Mouse (Mus musculus) limb, embryonic 15.5 days (tissue): ENCODE results near the gene Clstn2. TPM values are rescaled to one million over a fixed set of nuclear protein-coding genes. Genes with fewer than 3 reads are reported as not detected.
A peak's percentile ranks its signal among the peaks of the same experiment; 100 is the strongest.

ENCODE experiments used
- ATAC-seq: fragments of 200-750 bp; cut with Nextera tagmentation; 2 replicates; pipeline ENCODE4 v1.8.0; 2017; ENCODE audit warnings: low read depth, moderate TSS enrichment; ENCODE audit not compliant: insufficient number of reproducible peaks, low FRiP score, low TSS enrichment
- H3K27ac ChIP-seq: fragments of 300-500 bp; sonication (generic); 2 replicates; pipeline ENCODE4 v1.5.1; 2015; ENCODE audit warnings: moderate library complexity, mild to moderate bottlenecking, inconsistent platforms
- H3K27me3 ChIP-seq: fragments of 300-500 bp; sonication (generic); 2 replicates; pipeline ENCODE4 v1.6.1; 2015; ENCODE audit warnings: inconsistent platforms
- H3K36me3 ChIP-seq: fragments of 300-500 bp; sonication (generic); 2 replicates; pipeline ENCODE4 v1.6.1; 2015; ENCODE audit warnings: inconsistent platforms
- H3K4me1 ChIP-seq: fragments of 300-500 bp; sonication (generic); 2 replicates; pipeline ENCODE4 v1.6.1; 2015; ENCODE audit warnings: inconsistent platforms
- H3K4me2 ChIP-seq: fragments of 300-500 bp; sonication (generic); 2 replicates; pipeline ENCODE4 v1.6.1; 2015; ENCODE audit warnings: mild to moderate bottlenecking, inconsistent platforms
- H3K4me3 ChIP-seq: fragments of 300-500 bp; sonication (generic); 2 replicates; pipeline ENCODE4 v1.5.1; 2015; ENCODE audit warnings: mild to moderate bottlenecking, inconsistent platforms
- H3K9ac ChIP-seq: fragments of 300-500 bp; sonication (generic); 2 replicates; pipeline ENCODE4 v1.6.1; 2015; ENCODE audit warnings: inconsistent platforms
- H3K9me3 ChIP-seq: fragments of 300-500 bp; sonication (generic); 2 replicates; pipeline ENCODE4 v1.6.1; 2016; ENCODE audit warnings: inconsistent platforms
- WGBS: fragments of 180-500 bp; shearing (Covaris S2); methylation state at CpG from one replicate; pipeline ENCODE4 v1.1.7; 2015; 5-methylcytosine and 5-hydroxymethylcytosine counted together
- polyA plus RNA-seq: library from polyadenylated mRNA; unstranded; fragments of >200 nt; fragmentation: Nextera tagmentation; extraction: Ambion mirVana; gene quantifications from 2 replicates; pipeline ENCODE4 v1.2.1, GENCODE M21; 2015

The Clstn2 gene
- polyA plus RNA-seq, 1 experiment from 2014 or later, result 1.9 TPM

DNA sequence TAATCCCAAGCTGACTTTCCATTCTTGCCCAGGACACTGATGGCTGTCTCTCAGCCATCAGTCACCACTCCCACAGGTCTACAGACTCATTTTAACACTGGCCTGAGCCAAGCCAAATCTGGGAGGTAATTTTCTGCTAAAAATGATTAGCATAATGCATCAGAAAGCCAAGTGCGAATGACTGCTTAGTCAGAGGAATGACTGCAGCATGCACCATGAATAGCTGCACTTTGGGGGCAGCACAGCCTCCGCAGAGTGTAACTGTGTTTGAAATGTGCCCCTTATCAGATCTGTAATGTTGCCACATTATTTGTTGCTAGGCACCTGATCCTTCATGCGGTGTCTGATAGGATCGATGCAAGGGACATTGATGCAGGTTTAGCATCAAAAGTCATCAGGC lies 269.9 kb downstream of the Clstn2 start:
- no peak for ATAC-seq
- H3K4me3 ChIP-seq, result no peak overlapping the region

GRCm38 (mm10) chr9:97755599-97756270 lies 277.2 kb downstream of the Clstn2 start:
- no peaks in the 10 kb centered on the region for H3K36me3 ChIP-seq
- no peaks in the 10 kb centered on the region for H3K4me1 ChIP-seq
- H3K27me3 ChIP-seq, result no peaks in the 10 kb centered on the region
- H3K4me2 ChIP-seq, result no peak overlapping the region
- no peaks in the 10 kb centered on the region for H3K9me3 ChIP-seq
- WGBS, result 65% methylated on average over 7 of the region's 7 CpGs
- H3K9ac ChIP-seq, result no peak overlapping the region
- no peak for ATAC-seq
- H3K4me3 ChIP-seq, result no peak overlapping the region
- H3K27ac ChIP-seq, result no peak overlapping the region

More for the DNA sequence above, 269.9 kb downstream of the Clstn2 start:
- Histone ChIP-seq H3K27me3 (no peaks in the 10 kb centered on the region), H3K4me2 (no peak overlapping the region), H3K36me3 (no peaks in the 10 kb centered on the region), H3K9ac (no peak overlapping the region), H3K27ac (no peak overlapping the region), H3K9me3 (no peaks in the 10 kb centered on the region), H3K4me1 (0 out of 2 replicates have a peak, but pooled peaks cover 2% of the 10 kb centered on the region)
- WGBS, result 89% methylated on average over 4 of the region's 4 CpGs

DNA sequence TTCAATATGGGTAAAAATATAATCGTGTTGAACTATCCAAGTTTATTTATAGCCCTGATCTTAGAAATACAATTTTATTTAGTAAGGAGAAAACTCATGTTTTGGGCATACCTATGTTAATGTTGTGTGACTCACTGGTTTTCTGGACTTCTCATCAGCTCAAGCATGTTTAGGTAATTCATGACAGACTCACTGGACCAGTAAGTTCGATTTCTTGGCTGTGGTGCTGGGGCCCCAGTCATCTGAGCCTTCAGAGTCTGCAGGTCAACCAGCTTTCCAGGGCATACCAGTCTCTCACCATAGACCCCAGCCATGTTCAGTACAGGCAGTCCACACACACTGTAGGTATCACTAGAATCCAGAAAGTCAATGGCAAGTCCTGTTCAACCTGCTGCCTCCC lies 279.3 kb downstream of the Clstn2 start:
- Histone ChIP-seq H3K4me1 (no peaks in the 10 kb centered on the region), H3K9me3 (no peaks in the 10 kb centered on the region), H3K4me2 (no peak overlapping the region), H3K27ac (no peak overlapping the region), H3K36me3 (no peaks in the 10 kb centered on the region), H3K4me3 (no peak overlapping the region), H3K27me3 (no peaks in the 10 kb centered on the region), H3K9ac (no peak overlapping the region)
- WGBS, result 60% methylated on average over 2 of the region's 2 CpGs
- ATAC-seq, result no peak

DNA sequence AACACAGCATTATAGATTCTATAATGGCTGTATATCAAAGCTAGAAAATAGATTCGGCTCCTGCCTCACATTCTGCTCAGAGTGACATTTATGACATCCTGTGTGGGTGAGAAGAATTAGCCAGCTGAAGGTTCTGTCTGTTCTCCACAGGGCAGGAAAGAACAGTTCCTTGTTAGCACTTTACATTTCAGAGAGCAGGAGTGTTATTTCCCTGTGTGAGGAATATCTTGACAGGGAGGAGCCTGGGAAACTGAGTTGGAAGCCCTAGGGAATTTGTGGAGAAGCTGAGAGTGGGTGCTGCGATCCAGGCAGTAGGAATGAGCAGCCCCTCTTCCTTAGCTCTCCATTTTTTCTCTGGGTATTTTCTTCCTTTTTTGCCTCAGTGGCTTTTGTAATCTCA lies 286.4 kb downstream of the Clstn2 start:
- Histone ChIP-seq H3K9ac (no peak overlapping the region), H3K4me2 (no peak overlapping the region), H3K27me3 (no peaks in the 10 kb centered on the region), H3K9me3 (no peaks in the 10 kb centered on the region), H3K27ac (no peak overlapping the region), H3K4me1 (no peaks in the 10 kb centered on the region), H3K4me3 (no peak overlapping the region), H3K36me3 (no peaks in the 10 kb centered on the region)
- ATAC-seq, result no peak
- WGBS, result 62% methylated on average over 2 of the region's 2 CpGs

- Histone ChIP-seq H3K27me3 (no peaks in the 10 kb centered on the region), H3K4me1 (no peaks in the 10 kb centered on the region), H3K4me2 (no peak overlapping the region), H3K27ac (no peak overlapping the region), H3K4me3 (no peak overlapping the region), H3K9me3 (no peaks in the 10 kb centered on the region), H3K9ac (no peak overlapping the region), H3K36me3 (no peaks in the 10 kb centered on the region)
- ATAC-seq, result no peak
- WGBS, result 82% methylated on average over 3 of the region's 3 CpGs
Observed at GRCm38 (mm10) chr9:97727715-97728486, 305.1 kb downstream of the Clstn2 start.

- H3K27ac ChIP-seq, result no peak overlapping the region
- no peaks in the 10 kb centered on the region for H3K9me3 ChIP-seq
- H3K36me3 ChIP-seq, result no peaks in the 10 kb centered on the region
- no peak overlapping the region for H3K9ac ChIP-seq
- H3K4me1 ChIP-seq, result no peaks in the 10 kb centered on the region
- no peaks in the 10 kb centered on the region for H3K27me3 ChIP-seq
- H3K4me2 ChIP-seq, result no peak overlapping the region
- ATAC-seq, result no peak
- H3K4me3 ChIP-seq, result no peak overlapping the region
Observed at GRCm38 (mm10) chr9:97717728-97718127, 315.3 kb downstream of the Clstn2 start.

GRCm38 (mm10) chr9:97717005-97717404 lies 316.0 kb downstream of the Clstn2 start:
- WGBS, result 45% methylated on average over 7 of the region's 7 CpGs
- no peak overlapping the region for H3K9ac ChIP-seq
- no peak overlapping the region for H3K4me2 ChIP-seq
- no peaks in the 10 kb centered on the region for H3K4me1 ChIP-seq
- no peaks in the 10 kb centered on the region for H3K9me3 ChIP-seq
- no peak overlapping the region for H3K27ac ChIP-seq
- no peaks in the 10 kb centered on the region for H3K27me3 ChIP-seq
- H3K36me3 ChIP-seq, result no peaks in the 10 kb centered on the region
- no peak for ATAC-seq
- no peak overlapping the region for H3K4me3 ChIP-seq

- Histone ChIP-seq H3K4me3 (no peak overlapping the region), H3K4me1 (no peaks in the 10 kb centered on the region), H3K27me3 (no peaks in the 10 kb centered on the region), H3K9me3 (no peaks in the 10 kb centered on the region), H3K4me2 (no peak overlapping the region), H3K36me3 (no peaks in the 10 kb centered on the region), H3K9ac (no peak overlapping the region), H3K27ac (no peak overlapping the region)
- no peak for ATAC-seq
- 93% methylated on average over 3 of the region's 3 CpGs for WGBS
Observed at GRCm38 (mm10) chr9:97712888-97713287, 320.1 kb downstream of the Clstn2 start.

DNA sequence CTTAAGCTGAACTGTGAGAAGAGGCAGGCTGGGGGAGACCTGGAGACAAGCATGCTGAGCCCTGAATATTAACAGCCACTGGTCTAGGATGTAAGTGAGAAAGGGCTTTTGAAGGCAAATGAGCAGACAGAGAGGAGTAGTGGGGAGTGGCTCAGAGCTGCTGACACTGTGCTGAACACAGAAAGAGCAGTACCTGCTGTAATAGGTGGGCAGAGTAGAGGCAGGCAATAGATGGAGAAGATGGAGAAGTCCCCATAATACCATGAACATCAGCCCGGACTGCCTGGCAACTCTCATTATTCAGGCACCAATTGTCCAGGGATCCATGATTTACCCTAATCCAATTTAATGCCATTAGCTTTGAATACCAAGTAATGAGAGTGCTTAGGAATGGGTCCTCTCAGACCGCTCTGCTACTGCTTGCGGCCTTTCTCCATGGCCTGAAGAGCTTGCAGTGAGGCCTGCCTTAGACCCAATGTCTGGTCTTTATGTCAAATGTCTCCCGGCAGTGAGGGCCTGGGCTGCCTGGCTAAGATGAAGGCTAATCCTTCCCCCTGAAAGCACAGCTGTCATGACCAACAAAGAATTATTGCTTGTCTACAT lies 329.0 kb downstream of the Clstn2 start:
- ATAC-seq, result no peak
- Histone ChIP-seq H3K27me3 (no peaks in the 10 kb centered on the region), H3K9me3 (no peaks in the 10 kb centered on the region), H3K4me1 (no peaks in the 10 kb centered on the region), H3K4me3 (no peak overlapping the region), H3K27ac (no peak overlapping the region), H3K4me2 (no peak overlapping the region), H3K36me3 (no peaks in the 10 kb centered on the region), H3K9ac (no peak overlapping the region)
- WGBS, result 85% methylated on average over 4 of the region's 4 CpGs

DNA sequence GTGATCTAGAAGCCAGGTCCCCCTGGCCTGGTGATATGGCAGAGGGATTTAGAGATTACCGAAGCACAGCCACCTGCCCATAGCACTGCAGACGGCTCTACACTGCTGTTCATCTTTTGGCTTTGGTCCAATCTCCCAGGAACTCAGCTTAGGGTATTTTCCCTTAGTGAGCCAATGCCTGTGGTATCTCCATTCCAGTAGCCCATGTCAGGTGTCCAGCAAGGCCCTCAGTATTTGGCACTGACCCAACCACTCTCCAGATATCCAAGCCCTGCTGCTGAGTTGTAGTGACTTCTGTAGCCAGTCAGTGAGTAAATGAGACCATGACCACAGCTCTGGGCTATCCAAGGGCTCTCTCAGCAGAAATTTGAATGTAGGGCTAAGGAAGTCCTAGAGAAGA lies 330.0 kb downstream of the Clstn2 start:
- H3K4me3 ChIP-seq, result no peak overlapping the region
- no peaks in the 10 kb centered on the region for H3K27me3 ChIP-seq
- WGBS, result 53% methylated on average over 2 of the region's 2 CpGs
- H3K27ac ChIP-seq, result no peak overlapping the region
- no peaks in the 10 kb centered on the region for H3K9me3 ChIP-seq
- no peaks in the 10 kb centered on the region for H3K36me3 ChIP-seq
- no peak overlapping the region for H3K9ac ChIP-seq
- peak; percentile 30; the same call in 1 of the 2 replicates for ATAC-seq
- H3K4me2 ChIP-seq, result no peak overlapping the region
- no peaks in the 10 kb centered on the region for H3K4me1 ChIP-seq

- H3K4me3 ChIP-seq, result no peak overlapping the region
- ATAC-seq, result no peak
- WGBS, result 78% methylated on average over 3 of the region's 3 CpGs
- H3K27me3 ChIP-seq, result no peaks in the 10 kb centered on the region
- H3K36me3 ChIP-seq, result no peaks in the 10 kb centered on the region
- no peaks in the 10 kb centered on the region for H3K4me1 ChIP-seq
- H3K9me3 ChIP-seq, result no peaks in the 10 kb centered on the region
- no peak overlapping the region for H3K4me2 ChIP-seq
- H3K27ac ChIP-seq, result no peak overlapping the region
- no peak overlapping the region for H3K9ac ChIP-seq
Observed at GRCm38 (mm10) chr9:97699983-97700382, 333.0 kb downstream of the Clstn2 start.

GRCm38 (mm10) chr9:97699020-97699419 lies 334.0 kb downstream of the Clstn2 start:
- Histone ChIP-seq H3K9ac (no peak overlapping the region), H3K27me3 (no peaks in the 10 kb centered on the region), H3K9me3 (no peaks in the 10 kb centered on the region), H3K27ac (no peak overlapping the region), H3K4me3 (no peak overlapping the region), H3K4me2 (no peak overlapping the region), H3K4me1 (no peaks in the 10 kb centered on the region), H3K36me3 (no peaks in the 10 kb centered on the region)
- ATAC-seq, result no peak
- 74% methylated on average over 2 of the region's 2 CpGs for WGBS
